Mouse (Mus musculus) right cerebral cortex, postnatal 10 days (tissue): ENCODE measurements around the gene Foxo6.

Experiments
- DNase-seq, 2 experiments: peaks; one replicate each; pipeline ENCODE4 v3.0.0; 2021; ENCODE audit warnings: low spot score in 2 of 2

Gene Foxo6

GRCm38 (mm10) chr4:120285223-120285622, 1.9 kb downstream of the Foxo6 start:
- no peak for DNase-seq

DNA sequence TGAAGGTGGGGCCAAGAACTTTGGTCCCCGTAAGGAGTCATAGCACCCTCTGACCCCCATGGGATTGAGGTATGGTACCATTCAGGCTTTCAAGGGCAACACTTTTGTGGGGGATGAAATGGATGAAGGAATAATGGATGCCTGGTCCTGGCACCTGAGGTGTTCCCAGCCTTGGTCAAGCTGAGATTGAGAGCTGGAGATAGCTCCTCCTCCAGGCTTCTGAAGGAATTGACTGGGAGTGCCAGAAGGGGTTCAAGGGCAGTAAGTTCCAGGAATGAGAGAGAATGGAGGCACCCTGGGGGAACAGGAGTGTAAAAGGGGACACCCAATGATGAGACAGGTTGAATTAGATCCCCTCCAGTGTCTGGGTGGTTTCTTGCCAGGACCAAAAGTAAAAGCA, 3.0 kb downstream of the Foxo6 start:
- peak; percentile 43 to 45 for DNase-seq

DNA sequence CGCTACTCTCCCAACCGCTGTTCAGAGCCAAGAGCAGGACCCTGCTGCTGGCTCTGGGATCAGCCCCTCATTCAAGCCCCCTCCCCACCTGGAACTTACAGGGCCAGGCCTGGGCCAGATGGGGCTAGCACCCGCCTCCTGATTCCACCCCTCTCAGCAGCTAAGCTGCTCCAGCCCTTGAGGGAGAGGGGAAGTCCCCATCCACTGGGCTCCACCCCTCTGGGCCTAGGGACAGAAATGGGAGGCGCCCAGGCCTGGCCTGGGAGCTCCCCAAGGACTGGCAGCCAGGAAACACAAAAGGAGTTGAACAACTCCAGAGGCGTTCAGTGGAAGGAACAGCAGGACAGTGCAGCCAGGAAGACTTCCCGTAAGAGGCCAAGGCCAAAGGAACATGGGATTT, 4.0 kb downstream of the Foxo6 start:
- peak; percentile 83 to 85 for DNase-seq

DNA sequence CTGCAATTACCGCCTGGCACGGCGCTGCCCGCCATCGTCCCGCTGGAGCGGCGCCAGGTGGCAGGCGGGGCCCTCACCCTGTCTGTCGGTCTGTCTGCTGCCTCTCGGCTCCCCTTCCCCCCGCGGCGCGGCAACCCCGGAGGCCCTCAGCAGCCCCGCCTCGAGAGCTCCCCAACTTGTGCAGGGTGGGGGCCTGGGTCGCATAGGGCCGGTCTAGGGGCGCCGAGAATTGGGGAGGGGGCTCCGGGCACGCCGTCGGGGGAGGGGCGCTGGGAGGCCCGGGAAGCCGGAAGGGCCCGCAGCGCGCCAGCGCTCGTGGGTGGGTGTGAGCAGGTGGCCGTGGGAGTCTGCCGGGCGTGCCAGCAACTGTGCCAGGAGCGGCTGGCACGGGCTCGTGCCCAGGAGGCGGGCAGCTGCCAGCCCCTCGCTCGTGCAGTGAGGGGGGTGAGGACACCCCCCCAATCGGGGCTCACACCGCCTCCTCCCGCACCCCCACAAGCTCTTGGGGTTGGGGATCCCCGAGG, 4.5 kb downstream of the Foxo6 start:
- DNase-seq = peak; percentile 91 to 92

DNA sequence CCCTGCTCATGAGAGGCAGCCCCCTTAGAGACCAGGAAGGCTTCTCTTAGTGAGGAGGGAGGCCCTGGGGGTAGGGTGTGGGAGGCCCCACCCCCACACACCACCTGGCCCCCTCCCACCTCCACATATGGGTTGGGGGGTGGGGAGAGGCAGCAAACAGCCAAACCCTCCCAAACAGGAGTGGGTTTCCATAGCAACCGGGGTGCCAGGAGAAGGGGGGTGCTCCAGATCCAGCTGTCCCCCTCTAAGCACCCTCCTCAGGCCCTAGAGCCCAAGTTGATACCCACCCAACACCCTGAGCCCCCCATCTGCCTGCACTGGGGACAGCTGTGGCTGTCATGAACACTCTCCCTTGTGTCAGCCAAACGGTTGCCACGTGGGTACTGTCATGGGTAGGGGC, 6.1 kb downstream of the Foxo6 start:
- DNase-seq = peak; percentile 66 to 71

GRCm38 (mm10) chr4:120280432-120280831, 6.7 kb downstream of the Foxo6 start:
- peak; percentile 32 to 47 for DNase-seq

DNA sequence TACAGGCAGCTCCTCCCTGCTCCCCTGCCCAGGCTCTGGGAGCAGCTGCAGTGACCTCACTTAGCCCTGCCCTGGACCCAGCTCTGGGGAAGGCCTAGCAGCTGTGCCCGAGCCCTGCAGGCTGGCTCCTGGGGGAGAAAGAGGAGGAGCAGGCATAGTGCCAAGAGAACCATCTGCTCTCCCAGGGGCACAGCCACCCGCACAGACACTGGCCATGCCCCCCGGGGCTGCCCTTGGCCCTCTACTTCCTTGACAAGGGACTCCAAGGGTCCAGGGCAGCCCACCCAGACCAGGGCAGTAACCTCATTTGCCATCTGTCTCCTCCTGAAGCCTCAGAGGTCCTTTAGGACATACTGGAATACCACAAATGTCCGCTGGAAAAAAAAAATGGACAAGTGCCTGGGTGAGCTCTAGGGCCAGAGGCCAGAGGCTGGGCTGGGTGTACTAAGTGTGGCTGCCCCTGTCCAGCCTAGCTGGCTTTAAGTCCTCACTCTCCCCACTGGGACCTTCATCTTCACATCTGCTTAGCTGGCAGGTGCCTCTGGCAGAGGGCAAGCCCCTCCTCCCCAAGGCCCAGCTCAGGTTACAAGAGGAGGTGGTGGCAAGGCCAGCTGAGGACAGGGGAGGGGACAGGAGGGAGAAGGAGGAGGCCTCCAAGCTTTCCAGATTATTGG, 9.8 kb downstream of the Foxo6 start:
- DNase-seq = peak; percentile 54 to 59

DNA sequence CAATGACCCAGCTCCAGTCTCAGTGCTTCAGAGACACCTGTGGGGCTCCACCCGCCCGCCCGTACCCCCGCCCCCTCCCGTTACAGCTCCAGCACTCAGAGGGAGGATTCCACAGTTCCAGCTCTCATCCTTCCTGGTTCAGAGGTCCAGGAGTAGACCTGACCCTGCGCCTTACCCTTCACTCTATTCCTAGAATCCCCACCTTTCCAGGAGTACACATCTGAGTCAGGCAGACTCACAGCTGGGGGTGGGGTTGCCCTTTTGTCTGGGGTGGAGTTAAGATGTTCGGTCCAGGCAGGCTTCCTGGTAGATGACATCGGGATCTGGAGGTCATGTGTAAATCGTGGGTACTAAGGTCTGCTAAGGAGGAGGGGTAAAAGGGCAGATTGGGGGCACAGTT, 11.7 kb downstream of the Foxo6 start:
- DNase-seq = no peak

DNA sequence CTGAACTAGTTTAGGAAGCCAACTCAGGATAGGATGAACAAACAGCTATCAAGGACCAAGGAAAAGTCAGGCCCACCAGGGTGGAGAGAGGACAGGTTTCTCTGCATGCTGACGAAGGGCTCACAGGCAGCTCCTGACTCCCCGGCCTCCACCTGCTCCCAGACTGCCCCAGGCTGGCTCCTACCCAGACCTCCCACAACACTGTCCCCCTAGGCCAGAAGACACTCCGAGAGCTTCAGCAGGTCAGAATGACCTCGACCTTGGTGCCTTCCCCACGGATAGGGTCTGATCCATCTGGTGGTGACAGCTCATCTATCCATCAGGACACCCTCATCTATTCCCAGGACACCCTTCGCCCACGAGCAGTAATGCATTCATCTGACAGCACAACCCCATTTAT, 13.6 kb downstream of the Foxo6 start:
- no peak for DNase-seq

- DNase-seq = peak in 1 of 2 experiments; percentile 60
Observed at GRCm38 (mm10) chr4:120271886-120272580, 15.1 kb downstream of the Foxo6 start.

- DNase-seq = peak in 1 of 2 experiments; percentile 21
Observed at GRCm38 (mm10) chr4:120271208-120271607, 15.9 kb downstream of the Foxo6 start.

GRCm38 (mm10) chr4:120270937-120271199, 16.3 kb downstream of the Foxo6 start:
- peak in 1 of 2 experiments; percentile 34 for DNase-seq

- peak in 1 of 2 experiments; percentile 35 for DNase-seq
Observed at GRCm38 (mm10) chr4:120270148-120270936, 16.8 kb downstream of the Foxo6 start.

DNA sequence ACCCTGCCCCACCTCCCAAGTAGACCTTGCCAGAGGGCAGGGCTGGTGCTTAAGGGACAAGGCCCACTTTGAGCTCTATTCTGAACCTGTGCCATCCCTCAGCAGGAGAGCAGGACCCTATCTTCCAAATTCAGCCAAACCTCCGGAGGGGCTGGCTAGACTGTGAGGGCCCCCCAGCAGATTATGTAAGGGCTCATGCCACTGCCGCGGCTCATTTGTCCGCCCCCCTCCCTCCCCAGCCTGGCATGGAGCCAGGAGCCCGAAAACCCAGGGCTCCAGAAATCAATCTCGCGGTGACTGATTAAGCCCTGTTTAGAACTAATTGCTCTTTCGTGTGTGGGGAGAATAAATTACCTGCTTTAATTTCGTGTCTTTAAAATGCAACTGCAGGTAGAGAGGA, 17.7 kb downstream of the Foxo6 start:
- DNase-seq = peak in 1 of 2 experiments; percentile 60

- peak in 1 of 2 experiments; percentile 52 for DNase-seq
Observed at GRCm38 (mm10) chr4:120268214-120269061, 18.7 kb downstream of the Foxo6 start.

DNA sequence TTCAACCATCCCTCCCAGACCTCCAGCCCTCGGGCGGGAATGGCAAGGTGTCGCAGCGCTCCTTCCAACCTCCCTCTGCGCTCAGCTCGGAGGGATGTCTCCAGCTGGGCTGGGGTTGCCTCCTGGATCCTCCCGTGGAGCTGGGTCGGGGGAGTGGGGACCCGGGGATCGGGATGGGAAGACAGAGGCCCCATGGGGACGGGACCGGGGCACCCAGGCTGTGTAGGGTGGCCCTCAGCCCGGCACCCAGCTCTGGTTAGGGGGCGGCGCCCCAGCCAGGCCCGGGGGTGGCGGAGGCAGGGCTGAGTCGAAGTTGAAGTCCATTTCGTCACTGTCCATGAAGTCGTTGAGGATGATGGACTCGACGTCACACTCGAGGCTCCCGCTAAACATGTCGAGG, 19.5 kb downstream of the Foxo6 start:
- DNase-seq = no peak

DNA sequence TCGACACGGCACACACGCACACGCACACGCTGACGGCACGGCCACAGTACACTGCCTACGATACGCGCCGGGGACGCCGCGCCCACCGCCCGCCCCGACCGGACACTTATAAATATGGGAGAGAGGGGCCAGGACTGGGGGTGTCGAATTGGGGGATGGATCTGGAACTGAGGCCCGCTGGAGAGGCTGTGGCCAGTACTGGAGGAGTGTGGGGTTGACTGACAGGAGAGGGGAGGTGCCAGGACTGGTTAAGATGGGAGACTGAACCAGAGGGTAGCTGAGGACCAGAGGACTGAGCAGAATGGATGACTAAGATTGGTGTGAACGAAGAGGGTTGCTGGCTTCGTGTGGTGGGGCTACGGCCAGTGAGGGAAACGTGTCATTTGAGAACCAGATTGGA, 20.0 kb downstream of the Foxo6 start:
- no peak for DNase-seq

GRCm38 (mm10) chr4:120264105-120264504, 23.0 kb downstream of the Foxo6 start:
- DNase-seq = no peak

- DNase-seq = peak in 1 of 2 experiments; percentile 67
Observed at GRCm38 (mm10) chr4:120262726-120263125, 24.4 kb downstream of the Foxo6 start.

- DNase-seq = no peak
Observed at GRCm38 (mm10) chr4:120262206-120262605, 24.9 kb downstream of the Foxo6 start.

DNA sequence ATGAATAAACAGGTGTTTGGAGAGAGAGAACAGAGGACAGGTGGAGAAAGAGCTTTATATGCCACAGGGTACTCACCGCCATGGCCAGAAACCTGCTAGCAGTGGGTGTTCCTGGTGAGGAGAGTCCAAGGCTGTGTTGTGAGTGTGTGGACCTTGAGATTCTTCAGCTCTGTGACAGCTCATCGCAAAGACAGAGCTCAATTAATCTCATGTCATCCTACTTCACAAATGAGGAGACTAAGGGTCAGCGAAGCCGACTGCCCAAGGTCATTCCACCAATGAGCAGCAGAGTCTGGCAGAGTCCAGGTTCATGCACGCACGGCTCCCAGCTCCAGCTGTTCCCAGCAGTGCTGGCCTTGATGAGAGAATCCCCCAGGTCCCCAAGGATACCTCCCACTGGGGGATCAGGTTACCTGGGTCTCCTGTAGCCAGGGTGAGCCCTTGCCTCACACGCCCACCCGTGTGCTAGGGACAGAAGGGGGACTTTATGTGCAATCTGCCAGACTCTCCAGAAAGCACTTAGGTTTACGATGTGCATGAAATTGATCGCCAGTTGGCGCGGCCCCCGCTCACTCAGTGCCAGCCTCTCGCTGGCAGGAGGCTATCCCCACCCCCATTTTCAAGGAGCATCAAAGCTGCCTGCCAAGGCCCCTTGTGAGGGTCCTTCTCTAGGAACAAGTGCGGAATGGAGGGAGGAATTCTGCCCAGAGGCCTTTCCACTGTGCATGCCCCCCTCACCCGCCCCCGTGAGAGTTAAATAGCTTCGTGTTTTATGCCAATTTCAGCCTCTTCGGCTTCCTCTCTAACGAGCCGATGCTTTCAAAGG, 27.6 kb downstream of the Foxo6 start:
- peak; percentile 87 to 89 for DNase-seq
